Mouse (Mus musculus) liver, postnatal 0 days (tissue): Measurements from ENCODE around the gene Mettl23. TPM values are rescaled to one million over a fixed set of nuclear protein-coding genes. Genes with fewer than 3 reads are reported as not detected.

ENCODE experiments used
- ATAC-seq: fragments of 200-750 bp; cut with Nextera tagmentation; 2 replicates; pipeline ENCODE4 v1.8.0; 2017; ENCODE audit warnings: mild to moderate bottlenecking, moderate library complexity
- DNase-seq: peaks from one replicate; pipeline ENCODE4 v3.0.0-alpha.2; 2016
- H3K27ac ChIP-seq: fragments of 300-500 bp; sonication (generic); 2 replicates; pipeline ENCODE4 v1.5.1; 2014; ENCODE audit warnings: antibody characterized with exemption, moderate library complexity, mild to moderate bottlenecking, low read depth
- H3K27me3 ChIP-seq: fragments of 300-500 bp; sonication (generic); 2 replicates; pipeline ENCODE4 v1.6.1; 2014; ENCODE audit warnings: low read length, control low read depth, mixed read lengths; ENCODE audit not compliant: insufficient read depth
- H3K36me3 ChIP-seq: fragments of 300-500 bp; sonication (generic); replicated peaks from 2 replicates; pipeline ENCODE4 v1.6.1; 2014; ENCODE audit warnings: mild to moderate bottlenecking, control low read depth, low read length, moderate library complexity, mixed read lengths; ENCODE audit not compliant: insufficient read depth
- H3K4me1 ChIP-seq: fragments of 300-500 bp; sonication (generic); 2 replicates; pipeline ENCODE4 v1.6.1; 2014; ENCODE audit warnings: antibody characterized with exemption, mild to moderate bottlenecking, control low read depth; ENCODE audit not compliant: insufficient read depth
- H3K4me2 ChIP-seq: fragments of 300-500 bp; sonication (generic); 2 replicates; pipeline ENCODE4 v1.6.1; 2014; ENCODE audit warnings: low read depth, mild to moderate bottlenecking, low read length, moderate library complexity, mixed read lengths
- H3K4me3 ChIP-seq: fragments of 300-500 bp; sonication (generic); 2 replicates; pipeline ENCODE4 v1.5.1; 2014; ENCODE audit warnings: low read depth, low read length
- H3K9ac ChIP-seq: fragments of 300-500 bp; sonication (generic); replicated peaks from 2 replicates; pipeline ENCODE4 v1.6.1; 2014; ENCODE audit warnings: mild to moderate bottlenecking, moderate library complexity
- H3K9me3 ChIP-seq: fragments of 300-500 bp; sonication (generic); 2 replicates; pipeline ENCODE4 v1.6.1; 2016; ENCODE audit warnings: mild to moderate bottlenecking, control low read depth, low read length, mixed read lengths
- CTCF ChIP-seq: sonication (generic); IDR thresholded peaks from 2 replicates; pipeline ENCODE4 v1.5.1; 2016; ENCODE audit warnings: antibody characterized with exemption, low read depth
- EP300 ChIP-seq: IDR thresholded peaks from 2 replicates; pipeline ENCODE4 v1.6.1; 2016; ENCODE audit warnings: antibody characterized with exemption, low read depth, mild to moderate bottlenecking
- WGBS: fragments of 180-500 bp; shearing (Covaris S2); extraction: QIAGEN DNeasy Blood & Tissue Kit; methylation state at CpG from one replicate; pipeline ENCODE4 v1.1.7; 2014; ENCODE audit not compliant: insufficient replicate concordance; 5-methylcytosine and 5-hydroxymethylcytosine counted together
- polyA plus RNA-seq: library from polyadenylated mRNA; unstranded; fragments of >200 nt; fragmentation: Nextera tagmentation; extraction: Ambion mirVana; gene quantifications from 2 replicates; pipeline ENCODE4 v1.2.1, GENCODE M21; 2015

Gene Mettl23
- polyA plus RNA-seq, 1 experiment from 2014 or later: 33.0 TPM

GRCm38 (mm10) chr11:116849587-116849986 is 6.5 kb downstream of the Mettl23 start:
- DNase-seq (no peak), ATAC-seq (no peak)
- Histone ChIP-seq H3K4me3 (no peak overlapping the region), H3K4me1 (peaks cover 4% of the 10 kb centered on the region; the same call in 1 of the 2 replicates), H3K9ac (no peak overlapping the region), H3K27me3 (no peaks in the 10 kb centered on the region), H3K36me3 (peaks cover 30% of the 10 kb centered on the region), H3K4me2 (peak overlapping the region; percentile 2; the same call in 1 of the 2 replicates), H3K27ac (no peak overlapping the region), H3K9me3 (no peaks in the 10 kb centered on the region)
- TF ChIP-seq CTCF (no peak), EP300 (no peak)

- Histone ChIP-seq H3K27me3 (no peaks in the 10 kb centered on the region), H3K27ac (no peak overlapping the region), H3K4me1 (0 out of 2 replicates have a peak, but pooled peaks cover 2% of the 10 kb centered on the region), H3K9me3 (no peaks in the 10 kb centered on the region), H3K9ac (no peak overlapping the region; the same call in 1 of the 2 replicates), H3K4me2 (peak overlapping the region; percentile 81), H3K4me3 (peak overlapping the region; percentile 95), H3K36me3 (peaks cover 30% of the 10 kb centered on the region)
- DNase-seq (no peak), ATAC-seq (no peak)
- TF ChIP-seq EP300 (peak; percentile 15; the same call in 1 of the 2 replicates), CTCF (no peak)
- WGBS: 20% methylated on average over 4 of the region's 4 CpGs
Observed at GRCm38 (mm10) chr11:116850085-116850484, 7.0 kb downstream of the Mettl23 start.

GRCm38 (mm10) chr11:116850833-116851477 is 7.9 kb downstream of the Mettl23 start:
- peak overlapping the region; percentile 95 for H3K4me3 ChIP-seq

GRCm38 (mm10) chr11:116851576-116852290 is 8.7 kb downstream of the Mettl23 start:
- under 1% methylated on average over 29 of the region's 29 CpGs for WGBS
- ATAC-seq (no peak), DNase-seq (no peak)
- Histone ChIP-seq H3K27ac (peak overlapping the region; percentile 99), H3K36me3 (peaks cover 30% of the 10 kb centered on the region), H3K27me3 (no peaks in the 10 kb centered on the region), H3K9ac (peak overlapping the region; percentile 98), H3K9me3 (no peaks in the 10 kb centered on the region), H3K4me3 (peak overlapping the region; percentile 95), H3K4me1 (0 out of 2 replicates have a peak, but pooled peaks cover 2% of the 10 kb centered on the region), H3K4me2 (peak overlapping the region; percentile 81)
- TF ChIP-seq EP300 (no peak), CTCF (no peak)

More at GRCm38 (mm10) chr11:116850833-116851477, 7.9 kb downstream of the Mettl23 start:
- H3K9ac ChIP-seq: peak overlapping the region; percentile 98
- H3K4me2 ChIP-seq: peak overlapping the region; percentile 81
- H3K27ac ChIP-seq: peak overlapping the region; percentile 30
- TF ChIP-seq CTCF (no peak), EP300 (no peak)
- H3K36me3 ChIP-seq: peaks cover 30% of the 10 kb centered on the region
- H3K9me3 ChIP-seq: no peaks in the 10 kb centered on the region
- WGBS: 9% methylated on average over 6 of the region's 6 CpGs
- ATAC-seq (no peak), DNase-seq (no peak)
- 0 out of 2 replicates have a peak, but pooled peaks cover 2% of the 10 kb centered on the region for H3K4me1 ChIP-seq
- no peaks in the 10 kb centered on the region for H3K27me3 ChIP-seq

GRCm38 (mm10) chr11:116852291-116852890 is 9.3 kb downstream of the Mettl23 start, which contains the start of gene Mfsd11:
Gene Mfsd11 (plus strand): TSS chr11:116852440.
- ATAC-seq (peak; percentile 35), DNase-seq (peak; percentile 88)
- H3K27me3 ChIP-seq: no peaks in the 10 kb centered on the region
- H3K9ac ChIP-seq: peak within 1 kb of the TSS; percentile 98
- H3K9me3 ChIP-seq: no peaks in the 10 kb centered on the region
- TF ChIP-seq CTCF (no peak), EP300 (no peak)
- H3K4me2 ChIP-seq: peak within 1 kb of the TSS; percentile 81
- 0 out of 2 replicates have a peak, but pooled peaks cover 2% of the 10 kb centered on the region for H3K4me1 ChIP-seq
- H3K36me3 ChIP-seq: peaks cover 26% of the 10 kb centered on the region
- WGBS: under 1% methylated on average over 68 of the region's 91 CpGs
- H3K4me3 ChIP-seq: peak within 1 kb of the TSS; percentile 95
- H3K27ac ChIP-seq: peak within 1 kb of the TSS; percentile 99
